Comparison of ENCODE assay signal across 14 mouse cellular contexts in the genomic region with DNA sequence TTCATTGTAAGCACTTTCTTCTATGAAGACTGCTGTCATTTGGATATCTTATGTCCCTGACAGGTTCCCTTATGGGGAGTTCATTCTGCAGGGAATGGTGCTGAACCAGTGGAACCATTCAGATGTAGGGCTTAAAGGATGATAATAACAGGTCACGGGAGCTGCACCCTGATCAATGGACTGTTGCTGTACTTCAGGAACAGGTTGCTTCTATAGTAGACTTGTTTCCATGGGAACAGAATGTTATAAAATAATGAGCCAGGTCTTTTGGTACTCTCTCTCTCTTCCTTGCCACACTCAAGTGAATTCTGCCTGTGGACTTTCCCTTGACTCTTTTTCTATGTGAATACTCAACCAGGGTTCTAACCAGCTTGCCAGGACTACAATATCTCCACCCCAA.
"Had no signal": no experiment of that assay in that cellular context is flagged by ENCODE, and none has a peak within 500 bp of the region (broad histone marks: within the 10 kb centered on the region; RNA-seq: fewer than 3 reads in every experiment).

No protein-coding gene starts in this region.

- H3K4me1 ChIP-seq: liver, embryonic 12.5 days; midbrain, embryonic 12.5 days; neural tube, embryonic 12.5 days; stomach, embryonic 15.5 days had no signal

- ATAC-seq: liver, embryonic 12.5 days had no signal

- H3K4me3 ChIP-seq: liver, embryonic 12.5 days; midbrain, embryonic 12.5 days; neural tube, embryonic 12.5 days; stomach, embryonic 15.5 days had no signal

- DNase-seq: lung, adult 18-20 months; lung, embryonic 14.5 days; lung, postnatal 10 days; lung, postnatal 4 days; right cerebral cortex, postnatal 14 days; thymus, adult 2 months; thymus, postnatal 25 days; thymus, postnatal 4 days had no signal

- H3K36me3 ChIP-seq: liver, embryonic 12.5 days; midbrain, embryonic 12.5 days; neural tube, embryonic 12.5 days; stomach, embryonic 15.5 days had no signal

- H3K9me3 ChIP-seq: liver, embryonic 12.5 days; midbrain, embryonic 12.5 days; neural tube, embryonic 12.5 days; stomach, embryonic 15.5 days had no signal

- H3K27me3 ChIP-seq: liver, embryonic 12.5 days; midbrain, embryonic 12.5 days; neural tube, embryonic 12.5 days; stomach, embryonic 15.5 days had no signal

- H3K9ac ChIP-seq: liver, embryonic 12.5 days; liver, embryonic 14.5 days; lung, embryonic 14.5 days; midbrain, embryonic 12.5 days; neural tube, embryonic 12.5 days; stomach, embryonic 15.5 days had no signal

- H3K4me2 ChIP-seq: liver, embryonic 12.5 days; lung, embryonic 14.5 days; midbrain, embryonic 12.5 days; neural tube, embryonic 12.5 days; stomach, embryonic 15.5 days had no signal

- H3K27ac ChIP-seq: liver, embryonic 12.5 days; liver, embryonic 14.5 days; midbrain, embryonic 12.5 days; neural tube, embryonic 12.5 days; stomach, embryonic 15.5 days; stomach, postnatal 0 days had no signal
